ENCODE assay signal across 11 mouse cellular contexts in the genomic region with DNA sequence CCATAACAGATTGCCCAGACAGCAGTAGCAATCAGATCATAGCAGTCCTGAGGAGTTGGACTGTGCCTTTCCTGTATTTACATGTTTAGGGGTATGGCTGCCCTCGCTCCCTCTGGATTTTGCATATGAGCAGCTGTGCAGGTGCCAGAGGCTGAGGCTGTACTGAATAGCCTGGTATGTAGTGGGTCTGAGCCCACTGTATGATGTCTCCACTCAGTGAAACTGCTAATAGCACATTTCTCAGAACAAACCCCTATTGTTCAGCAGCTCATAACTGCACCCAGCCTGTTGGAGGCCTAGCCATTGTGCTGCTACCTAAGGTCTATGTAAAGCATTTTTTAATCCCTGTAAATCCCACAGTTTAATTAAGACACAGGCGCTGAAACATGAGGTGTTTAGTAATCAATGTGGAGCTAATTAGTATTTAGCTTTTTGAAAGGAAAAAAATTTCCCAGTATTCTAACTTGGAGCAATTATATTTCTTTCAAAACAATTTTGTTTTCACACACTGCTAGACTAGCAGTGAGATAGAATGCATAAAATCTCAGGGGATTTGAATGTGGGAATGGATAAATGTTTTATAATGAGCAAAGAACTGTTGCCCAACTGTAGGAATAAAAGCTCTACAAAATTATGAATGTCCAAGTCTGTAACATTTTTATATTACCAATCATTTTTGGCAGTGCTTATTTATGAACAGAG.
DNase-seq lines count a peak whose midpoint lies in the region; ATAC-seq and TF ChIP-seq lines count a peak whose summit lies in the region.
"Had no signal": no experiment of that assay in that cellular context is flagged by ENCODE, and none has a peak within 500 bp of the region (broad histone marks: within the 10 kb centered on the region; RNA-seq: fewer than 3 reads in every experiment).

No protein-coding gene starts in this region.

- no peak overlapping the region for H3K4me2 ChIP-seq in forebrain, embryonic 11.5 days (ENCODE audit: low read depth, low read length, severe bottlenecking)
- no peak overlapping the region for H3K4me2 ChIP-seq in hindbrain, embryonic 15.5 days
- H3K4me2 ChIP-seq: kidney, embryonic 15.5 days; lung, embryonic 15.5 days had no signal

- no peaks in the 10 kb centered on the region for H3K27me3 ChIP-seq in forebrain, embryonic 11.5 days (ENCODE audit: control insufficient read depth, insufficient read depth, low read length)
- H3K27me3 ChIP-seq in hindbrain, embryonic 15.5 days: no peaks in the 10 kb centered on the region
- H3K27me3 ChIP-seq: CH12.LX; kidney, embryonic 15.5 days; lung, embryonic 15.5 days had no signal

- intact Hi-C loops in left cerebral cortex, postnatal 4 days (cut with DNase I): loop anchor here (10.0 kb wide), 1 partner anchor 86 kb away; no protein-coding TSS in a partner anchor

- 12% methylated on average over 2 of the region's 2 CpGs for WGBS in forebrain, embryonic 11.5 days
- 68% methylated on average over 2 of the region's 2 CpGs for WGBS in hindbrain, embryonic 15.5 days
- WGBS in olfactory bulb, adult 2 months: 78% methylated on average over 2 of the region's 2 CpGs

- no peaks in the 10 kb centered on the region for H3K36me3 ChIP-seq in forebrain, embryonic 11.5 days (ENCODE audit: control insufficient read depth, insufficient read depth, low read length)
- H3K36me3 ChIP-seq in hindbrain, embryonic 15.5 days: no peaks in the 10 kb centered on the region
- H3K36me3 ChIP-seq: kidney, embryonic 15.5 days; lung, embryonic 15.5 days had no signal

- H3K9me3 ChIP-seq in forebrain, embryonic 11.5 days (ENCODE audit: control insufficient read depth, low read length): no peaks in the 10 kb centered on the region
- no peaks in the 10 kb centered on the region for H3K9me3 ChIP-seq in hindbrain, embryonic 15.5 days
- H3K9me3 ChIP-seq: kidney, embryonic 15.5 days; lung, embryonic 15.5 days had no signal

- no peak overlapping the region for H3K27ac ChIP-seq in forebrain, embryonic 11.5 days (ENCODE audit: low read depth, low read length)
- H3K27ac ChIP-seq in hindbrain, embryonic 15.5 days (replicated peaks): no peak overlapping the region
- H3K27ac ChIP-seq in olfactory bulb, adult 2 months (ENCODE audit: insufficient read depth, low read depth, low read length): peak overlapping the region; percentile 13; the same call in 1 of the 2 replicates
- H3K27ac ChIP-seq: kidney, embryonic 15.5 days; lung, embryonic 15.5 days had no signal

- no peak for TF ChIP-seq CTCF in olfactory bulb, adult 2 months (IDR thresholded peaks at IDR 0.05; ENCODE audit: insufficient read depth, low read depth, low read length)

- H3K4me3 ChIP-seq in forebrain, embryonic 11.5 days (ENCODE audit: low read depth, low read length): no peak overlapping the region
- H3K4me3 ChIP-seq in hindbrain, embryonic 15.5 days: no peak overlapping the region
- no peak overlapping the region for H3K4me3 ChIP-seq in olfactory bulb, adult 2 months (ENCODE audit: insufficient read depth, low read depth, low read length)
- H3K4me3 ChIP-seq: kidney, embryonic 15.5 days; lung, embryonic 15.5 days had no signal

- peak; percentile 95 for ATAC-seq in forebrain, embryonic 11.5 days (replicated peaks; ENCODE audit: low FRiP score)
- peak; percentile 74 for ATAC-seq in hindbrain, embryonic 15.5 days (ENCODE audit: low FRiP score, low read depth)

- peak; percentile 25 for DNase-seq in left cerebral cortex, postnatal 4 days
- DNase-seq in left cerebral cortex, adult 18-20 months (ENCODE audit: low spot score in 2 of 2): no peak
- DNase-seq in forebrain, embryonic 11.5 days (ENCODE audit: low spot score): no peak
- no peak for DNase-seq in frontal cortex, postnatal 14 days (ENCODE audit: low spot score in 2 of 2)
- DNase-seq in adrenal gland, postnatal 10 days: no peak
- DNase-seq: right cerebral cortex, postnatal 25 days had no signal

- no peak for TF ChIP-seq POLR2A in olfactory bulb, adult 2 months (IDR thresholded peaks at IDR 0.05; ENCODE audit: insufficient read depth, low read depth, low read length)

- no peak overlapping the region for H3K9ac ChIP-seq in forebrain, embryonic 11.5 days (ENCODE audit: low read length)
- H3K9ac ChIP-seq in hindbrain, embryonic 15.5 days: no peak overlapping the region
- H3K9ac ChIP-seq: kidney, embryonic 15.5 days; lung, embryonic 15.5 days had no signal

- peaks cover 5% of the 10 kb centered on the region for H3K4me1 ChIP-seq in forebrain, embryonic 11.5 days (replicated peaks; ENCODE audit: control insufficient read depth, insufficient read depth, low read length)
- H3K4me1 ChIP-seq in hindbrain, embryonic 15.5 days (replicated peaks): peaks cover 5% of the 10 kb centered on the region; the same call in 1 of the 2 replicates
- H3K4me1 ChIP-seq in olfactory bulb, adult 2 months (ENCODE audit: control insufficient read depth, insufficient read depth, low read length): no peaks in the 10 kb centered on the region
- H3K4me1 ChIP-seq: kidney, embryonic 15.5 days; lung, embryonic 15.5 days had no signal
